Mouse (Mus musculus) erythroblast, embryonic 14.5 days (primary cell): ENCODE data around the gene Arsg. TPM values are rescaled to one million over a fixed set of nuclear protein-coding genes. Genes with fewer than 3 reads are reported as not detected.

Experiments used
- H3K27me3 ChIP-seq: 2 replicates; pipeline ENCODE4 v1.6.1; 2012; ENCODE audit warnings: inconsistent platforms; ENCODE audit not compliant: control insufficient read depth
- H3K36me3 ChIP-seq: 2 replicates; pipeline ENCODE4 v1.6.1; 2012; ENCODE audit warnings: mild to moderate bottlenecking, inconsistent platforms; ENCODE audit not compliant: control insufficient read depth
- H3K4me1 ChIP-seq: 2 replicates; pipeline ENCODE4 v1.6.1; 2012; ENCODE audit warnings: inconsistent platforms; ENCODE audit not compliant: control insufficient read depth
- H3K4me3 ChIP-seq: replicated peaks from 2 replicates; pipeline ENCODE3; 2012; ENCODE audit warnings: moderate library complexity, mild to moderate bottlenecking, inconsistent platforms
- H3K9me3 ChIP-seq: 2 replicates; pipeline ENCODE4 v1.6.1; 2012; ENCODE audit warnings: low read length, inconsistent platforms, mixed read lengths; ENCODE audit not compliant: control insufficient read depth
- GATA1 ChIP-seq: IDR thresholded peaks from 2 replicates; pipeline ENCODE4 v1.6.1; 2012; ENCODE audit warnings: low read length, inconsistent platforms, mixed read lengths
- TAL1 ChIP-seq: IDR thresholded peaks from 3 replicates; pipeline ENCODE4 v1.6.1; 2012; ENCODE audit warnings: low read length, inconsistent platforms, mixed read lengths
- polyA plus RNA-seq: library from polyadenylated mRNA; stranded (reverse); fragments of >175 nt; gene quantifications from 2 replicates; pipeline ENCODE4 v1.2.3, GENCODE M21; 2012

Gene Arsg
- polyA plus RNA-seq, result 0.09 and 0.17 TPM in 2 replicates

DNA sequence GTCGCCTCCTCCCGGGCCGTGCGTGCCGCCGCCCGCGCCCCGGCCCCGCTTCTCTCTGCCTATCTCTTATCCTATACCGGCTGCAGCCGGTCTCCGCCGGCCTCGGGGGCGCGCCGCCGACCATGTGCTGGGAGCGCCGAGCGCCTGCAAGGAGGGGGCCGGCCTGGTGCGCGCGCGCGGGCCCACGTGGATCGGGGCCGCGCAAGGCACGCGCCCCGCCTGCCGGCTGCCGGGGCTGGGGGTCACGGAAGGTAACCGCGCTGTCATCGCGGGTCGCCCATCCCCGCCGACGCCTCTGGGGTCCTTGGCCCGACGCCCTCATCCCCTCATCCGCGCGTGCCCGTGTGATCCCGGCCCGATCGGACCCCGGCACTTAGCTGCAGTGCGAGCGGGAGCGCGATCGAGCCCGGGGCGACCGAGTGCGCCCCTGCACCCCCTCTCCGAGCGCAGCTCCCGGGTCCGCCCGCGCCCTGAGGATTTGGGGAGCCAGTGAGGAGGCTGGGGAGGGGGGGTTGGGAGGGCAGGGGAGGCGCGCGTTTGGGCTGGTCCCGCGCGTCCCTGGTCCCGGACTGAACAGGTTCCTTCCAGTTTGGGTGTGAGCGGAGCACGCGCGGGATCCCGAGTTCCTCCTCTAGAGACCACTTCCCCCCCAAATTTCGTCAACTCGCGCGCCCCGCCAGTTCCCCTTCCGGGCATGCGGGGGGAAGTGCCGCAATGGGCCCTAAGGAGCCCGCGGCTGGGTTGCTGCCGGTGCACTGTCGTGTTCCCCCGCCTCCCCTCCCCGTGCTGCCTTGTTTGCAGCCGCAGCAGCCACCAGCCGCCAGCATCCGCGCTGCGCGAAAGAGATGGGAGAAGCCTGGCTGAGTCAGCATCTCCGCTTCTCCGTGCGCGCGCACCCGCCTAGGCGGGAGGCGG, at the start of gene Arsg, which contains the start of gene Slc16a6:
Arsg (plus strand) TSS at position 204 of the 915 bp plus-strand sequence.
Slc16a6 (minus strand) TSS at position 428 of the 915 bp plus-strand sequence.
- no peak for TF ChIP-seq TAL1
- TF ChIP-seq GATA1, result no peak
- Histone ChIP-seq H3K4me3 (peak within 1 kb of the TSS; percentile 100), H3K27me3 (no peaks in the 10 kb centered on the region), H3K4me1 (peaks cover 76% of the 10 kb centered on the region), H3K36me3 (peaks cover 32% of the 10 kb centered on the region), H3K9me3 (no peaks in the 10 kb centered on the region)

DNA sequence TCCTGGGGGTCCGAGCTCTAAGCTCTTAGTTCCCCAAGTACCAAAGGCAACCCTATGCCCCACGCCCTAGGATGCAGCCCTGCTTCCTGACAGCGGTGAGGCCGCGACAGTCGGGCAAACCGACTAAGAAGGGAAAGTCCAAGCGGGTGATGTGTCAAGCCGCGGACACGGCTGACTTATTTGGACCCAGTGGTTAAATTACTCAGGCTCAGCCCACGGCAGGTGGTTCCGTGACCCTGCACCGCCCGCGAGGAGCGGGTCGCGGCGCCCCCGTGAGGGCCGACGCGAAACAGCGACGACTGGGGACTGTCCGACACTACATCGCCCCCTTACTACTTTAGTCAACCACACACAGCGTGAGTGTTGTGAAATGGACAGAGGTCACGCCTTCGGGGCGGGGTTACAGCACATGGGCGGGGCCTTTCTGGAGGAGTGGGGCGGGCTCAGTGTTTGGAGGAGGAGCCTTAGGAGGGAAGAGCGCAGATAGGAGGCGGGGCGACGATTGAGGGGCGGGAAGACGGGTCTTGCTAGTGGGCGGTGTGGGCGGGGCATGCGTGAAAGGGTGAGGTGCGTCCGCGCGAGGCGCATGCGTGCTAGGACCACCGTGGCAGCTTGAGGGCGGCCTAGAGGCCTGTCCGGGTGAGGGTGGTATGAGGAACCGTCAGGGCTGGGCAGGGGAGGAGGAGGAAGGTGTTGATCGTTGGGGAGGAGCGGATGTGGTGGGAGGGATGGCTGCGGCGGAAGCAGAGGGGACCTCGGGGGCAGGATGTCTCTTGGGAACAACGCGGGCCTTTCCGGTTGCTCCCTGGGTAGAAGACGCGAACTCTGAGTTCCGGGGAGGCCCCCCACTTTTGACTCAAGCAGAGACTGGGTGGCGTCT, 47.5 kb upstream of the Arsg start, which contains the start of gene Amz2:
Amz2 (plus strand) TSS at position 555 of the 880 bp plus-strand sequence.
- TF ChIP-seq TAL1, result no peak
- TF ChIP-seq GATA1, result no peak
- no peaks in the 10 kb centered on the region for H3K27me3 ChIP-seq
- peak within 1 kb of the TSS; percentile 92 for H3K4me3 ChIP-seq
- H3K4me1 ChIP-seq, result peaks cover 24% of the 10 kb centered on the region
- H3K36me3 ChIP-seq, result peaks cover 24% of the 10 kb centered on the region
- H3K9me3 ChIP-seq, result peaks cover 4% of the 10 kb centered on the region

DNA sequence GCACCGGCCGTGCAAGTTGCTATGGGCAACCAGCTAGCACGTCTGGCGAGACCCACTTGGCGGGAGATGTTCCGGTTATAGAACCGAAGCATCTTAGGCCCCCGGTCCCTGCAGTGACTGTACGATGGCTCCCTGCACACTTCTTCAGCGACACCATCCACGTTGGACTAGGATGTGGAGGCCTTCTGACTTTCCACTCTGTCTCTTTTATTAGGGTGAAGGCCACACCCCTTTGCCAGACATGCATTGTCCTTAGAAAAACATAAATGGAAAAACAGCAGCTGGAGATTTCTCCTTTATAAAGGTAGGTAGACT, 46.9 kb upstream of the Arsg start:
- Histone ChIP-seq H3K27me3 (no peaks in the 10 kb centered on the region), H3K9me3 (peaks cover 4% of the 10 kb centered on the region), H3K4me1 (peaks cover 24% of the 10 kb centered on the region), H3K36me3 (peaks cover 28% of the 10 kb centered on the region), H3K4me3 (peak overlapping the region; percentile 92)
- no peak for TF ChIP-seq GATA1
- no peak for TF ChIP-seq TAL1

DNA sequence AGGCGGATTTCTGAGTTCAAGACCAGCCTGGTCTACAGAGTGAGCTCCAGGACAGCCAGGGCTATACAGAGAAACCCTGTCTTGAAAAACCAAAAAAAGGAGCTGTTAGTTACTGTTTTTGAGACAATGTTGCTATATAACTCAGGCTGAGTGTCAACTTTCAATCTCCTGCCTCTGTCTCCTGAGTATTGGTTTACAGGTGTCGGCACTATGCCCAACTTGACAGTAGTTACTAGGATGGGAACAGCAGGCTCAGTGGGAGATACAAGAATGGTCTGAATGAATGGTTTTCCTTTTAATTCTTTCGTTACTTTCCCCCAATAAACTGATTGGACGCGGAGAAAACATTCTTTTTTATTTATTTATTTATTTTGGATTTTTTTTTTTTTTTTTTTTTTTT, 45.8 kb upstream of the Arsg start:
- Histone ChIP-seq H3K4me3 (no peak overlapping the region), H3K9me3 (peaks cover 1% of the 10 kb centered on the region; the same call in 1 of the 2 replicates), H3K4me1 (peaks cover 24% of the 10 kb centered on the region), H3K36me3 (peaks cover 35% of the 10 kb centered on the region), H3K27me3 (no peaks in the 10 kb centered on the region)
- TF ChIP-seq TAL1, result no peak
- TF ChIP-seq GATA1, result no peak

DNA sequence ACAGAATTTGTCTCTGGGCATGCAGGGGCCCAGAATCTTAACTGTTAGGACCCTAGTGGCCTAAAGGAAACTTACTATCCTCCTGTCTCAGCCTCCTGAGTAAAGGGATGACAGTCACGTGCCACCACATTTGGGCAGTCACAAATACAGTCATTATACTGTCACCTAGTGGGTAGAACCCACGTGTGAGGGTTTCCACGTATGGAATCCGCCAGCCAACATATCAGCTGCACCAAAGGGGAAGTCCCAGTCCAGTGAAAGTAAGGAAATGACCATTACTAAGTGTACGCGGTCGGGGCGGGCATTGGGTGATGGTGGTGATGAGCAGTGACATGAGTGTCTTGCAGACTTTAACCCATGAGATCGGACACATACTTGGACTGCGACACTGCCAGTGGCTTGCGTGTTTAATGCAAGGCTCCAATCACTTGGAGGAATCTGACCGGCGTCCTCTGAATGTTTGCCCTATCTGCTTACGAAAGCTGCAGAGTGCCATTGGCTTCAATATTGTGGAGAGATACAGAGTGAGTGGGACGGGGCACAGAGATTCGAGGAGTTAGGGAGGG, 38.9 kb upstream of the Arsg start:
- TF ChIP-seq GATA1 (no peak), TAL1 (no peak)
- peaks cover 6% of the 10 kb centered on the region for H3K4me1 ChIP-seq
- no peak overlapping the region for H3K4me3 ChIP-seq
- no peaks in the 10 kb centered on the region for H3K27me3 ChIP-seq
- no peaks in the 10 kb centered on the region for H3K9me3 ChIP-seq
- H3K36me3 ChIP-seq, result peaks cover 68% of the 10 kb centered on the region

DNA sequence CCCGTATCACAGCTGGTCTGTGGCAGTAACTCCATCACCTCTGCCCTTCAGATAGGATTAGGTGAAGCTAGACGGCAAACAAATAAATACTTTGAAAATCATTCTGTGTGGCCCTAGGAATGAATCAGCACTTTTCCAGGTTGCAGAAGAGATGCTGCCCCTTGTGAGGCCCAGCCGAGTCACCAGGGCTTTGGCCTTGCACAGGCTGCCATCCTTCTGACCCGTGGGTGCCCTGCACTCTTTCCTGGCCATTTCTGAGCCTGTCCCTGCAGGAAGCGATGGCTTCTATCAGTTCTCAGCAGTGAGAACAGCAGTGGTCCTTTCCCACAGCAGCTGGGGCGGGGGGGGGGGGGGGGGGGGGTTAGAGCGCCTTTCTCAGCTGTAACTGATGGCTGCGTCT, 36.3 kb upstream of the Arsg start:
- H3K27me3 ChIP-seq, result peaks cover 5% of the 10 kb centered on the region
- peaks cover 29% of the 10 kb centered on the region for H3K4me1 ChIP-seq
- H3K9me3 ChIP-seq, result no peaks in the 10 kb centered on the region
- H3K36me3 ChIP-seq, result peaks cover 47% of the 10 kb centered on the region
- no peak for TF ChIP-seq GATA1
- TF ChIP-seq TAL1, result no peak
- no peak overlapping the region for H3K4me3 ChIP-seq

DNA sequence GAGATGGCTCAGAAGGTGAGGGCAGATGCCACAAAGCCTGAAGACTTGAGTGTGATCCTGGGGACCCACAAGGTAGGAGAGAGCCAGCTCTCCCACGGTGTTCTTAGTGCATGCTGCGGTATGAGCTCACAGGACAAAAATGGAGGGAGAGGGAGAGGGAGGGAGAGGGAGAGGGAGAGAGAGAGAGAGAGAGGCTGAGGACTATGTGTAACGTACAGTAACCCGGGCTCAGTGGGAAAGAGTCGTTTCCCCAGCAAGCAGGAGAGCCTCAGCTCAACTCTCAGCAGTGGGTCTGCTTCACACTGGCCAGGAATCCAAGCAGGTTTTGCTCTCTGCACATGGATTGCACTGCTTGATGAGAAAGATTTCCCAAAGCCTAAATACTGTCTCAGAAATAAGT, 34.0 kb upstream of the Arsg start:
- no peak overlapping the region for H3K4me3 ChIP-seq
- peaks cover 5% of the 10 kb centered on the region for H3K27me3 ChIP-seq
- H3K36me3 ChIP-seq, result peaks cover 33% of the 10 kb centered on the region
- TF ChIP-seq TAL1 (no peak), GATA1 (no peak)
- peaks cover 39% of the 10 kb centered on the region for H3K4me1 ChIP-seq
- no peaks in the 10 kb centered on the region for H3K9me3 ChIP-seq

DNA sequence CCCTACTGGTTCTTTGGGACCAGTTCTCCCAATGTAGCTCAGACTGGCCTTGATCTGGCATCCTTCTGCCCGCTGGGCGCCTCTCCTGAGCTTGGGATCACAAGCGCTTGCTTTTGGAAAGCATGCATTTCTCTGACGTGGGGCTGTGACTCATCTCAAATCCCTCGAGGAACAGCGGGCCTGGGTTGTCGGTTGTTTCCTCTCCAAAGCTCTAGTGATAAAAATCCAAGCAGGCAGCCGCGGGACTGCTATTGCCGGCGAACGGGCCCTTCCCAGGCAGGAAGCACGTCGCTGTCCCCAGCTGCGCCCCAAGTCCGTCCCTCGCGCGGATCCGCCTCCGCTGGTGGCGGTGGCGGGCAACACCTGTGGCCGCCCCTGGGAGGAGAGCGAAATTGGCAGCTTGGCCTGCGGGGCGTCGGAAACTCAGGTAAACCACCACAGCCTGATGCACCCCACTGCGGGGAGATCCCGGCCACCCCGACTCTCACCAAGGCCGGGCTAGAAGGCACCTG, 33.3 kb upstream of the Arsg start:
- TF ChIP-seq GATA1 (no peak), TAL1 (no peak)
- H3K27me3 ChIP-seq, result peaks cover 5% of the 10 kb centered on the region
- H3K36me3 ChIP-seq, result peaks cover 26% of the 10 kb centered on the region
- peak overlapping the region; percentile 69 for H3K4me3 ChIP-seq
- H3K9me3 ChIP-seq, result no peaks in the 10 kb centered on the region
- peaks cover 46% of the 10 kb centered on the region for H3K4me1 ChIP-seq
